Mouse (Mus musculus) embryo, embryonic 11 days (tissue): ENCODE results near the gene Lamtor1.

Source experiments
- DNase-seq: peaks from one replicate; pipeline ENCODE4 v3.0.0-alpha.2; 2015

The Lamtor1 gene

DNA sequence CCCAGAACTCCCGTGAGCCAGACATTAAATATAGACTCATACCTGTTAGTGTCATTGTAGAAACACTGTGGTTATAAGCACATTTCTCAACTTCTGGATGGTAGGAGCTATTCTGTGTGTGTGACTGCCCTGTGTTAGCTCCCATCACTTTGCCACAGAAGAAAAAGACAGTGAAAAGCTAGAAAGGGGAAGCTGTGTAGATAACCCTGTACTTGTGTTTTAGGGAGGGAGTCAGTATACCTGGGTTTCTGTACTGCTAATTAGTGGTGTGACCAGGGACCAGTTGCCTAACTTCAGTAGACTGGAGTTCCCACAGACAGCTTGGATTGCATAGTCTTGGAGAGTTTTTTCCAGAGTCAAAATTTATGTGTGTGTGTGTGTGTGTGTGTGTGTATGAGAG, 50.8 kb downstream of the Lamtor1 start:
- DNase-seq, result no peak

DNA sequence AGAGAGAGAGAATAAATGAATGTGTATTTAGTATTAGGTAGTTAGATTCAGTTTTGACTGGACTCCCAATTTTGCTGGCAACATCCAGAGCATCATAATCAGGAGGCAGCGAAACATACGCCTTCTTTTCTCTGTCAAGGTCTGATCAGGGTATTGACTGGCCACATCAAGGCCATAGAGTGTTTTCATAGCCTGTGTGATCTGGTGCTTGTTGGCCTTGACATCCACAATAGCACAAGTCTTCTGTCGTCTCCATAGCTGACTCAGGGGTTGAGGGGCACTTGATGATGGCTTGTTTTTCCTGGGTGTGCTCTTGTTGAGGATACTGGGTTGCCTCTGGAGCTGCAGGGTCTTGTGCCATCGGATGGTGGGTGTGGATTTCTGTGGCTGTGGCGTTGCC, 51.2 kb downstream of the Lamtor1 start:
- no peak for DNase-seq

DNA sequence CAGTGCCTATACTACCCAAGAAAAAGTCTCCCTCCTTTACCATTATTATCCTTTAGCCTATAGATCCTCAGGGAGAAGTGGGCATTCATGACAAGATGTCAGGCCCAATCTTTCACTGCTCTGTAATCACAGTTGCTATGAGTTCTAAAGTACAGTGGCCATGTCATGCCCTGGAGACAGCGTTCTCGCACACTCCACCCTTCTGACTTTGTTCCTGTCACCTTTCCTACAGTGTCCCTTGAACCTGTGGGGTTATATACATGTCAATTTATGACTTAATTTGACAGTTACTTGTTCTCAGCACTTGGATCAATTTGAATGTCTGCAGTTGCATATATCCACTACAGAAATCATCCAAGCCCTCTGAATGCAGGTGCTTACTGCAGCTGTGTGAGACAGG, 57.1 kb downstream of the Lamtor1 start:
- DNase-seq, result no peak

DNA sequence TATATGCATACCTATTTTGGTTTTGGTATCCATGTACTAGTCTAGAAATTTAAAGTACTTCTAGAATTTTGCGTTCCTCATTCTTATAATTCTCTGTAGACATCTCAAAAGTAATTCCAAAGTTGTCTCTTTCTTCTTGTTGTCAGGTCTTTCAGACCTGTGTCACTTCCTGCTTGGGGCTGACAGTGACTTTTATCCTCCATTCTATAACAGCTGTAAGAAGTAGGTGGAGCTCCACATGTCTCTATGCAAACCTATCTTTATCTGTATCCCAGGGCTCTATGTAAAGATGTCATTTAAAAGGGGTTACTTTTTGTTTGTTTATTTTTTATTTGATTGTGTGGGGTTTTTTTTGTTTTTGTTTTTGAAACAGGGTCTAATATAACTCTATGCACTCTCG, 57.9 kb downstream of the Lamtor1 start:
- DNase-seq, result no peak

DNA sequence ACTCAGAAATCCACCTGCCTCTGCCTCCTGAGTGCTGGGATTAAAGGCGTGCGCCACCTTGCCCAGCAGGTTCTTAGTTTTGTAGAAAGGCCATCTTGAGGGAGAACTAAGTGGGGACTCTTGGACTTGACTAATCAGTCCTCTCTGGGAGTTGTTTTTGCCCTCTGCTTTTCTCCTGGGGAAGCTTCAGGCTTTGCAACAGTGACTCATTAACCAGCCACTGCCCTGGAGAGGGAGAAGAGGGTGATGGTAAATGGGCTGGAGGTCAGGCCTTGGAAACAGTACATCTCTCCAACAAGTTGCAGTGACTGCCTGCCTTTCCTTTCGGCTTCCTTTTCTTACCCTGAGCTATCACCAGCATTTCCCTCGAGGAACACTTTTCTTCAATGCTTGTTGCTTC, 58.8 kb downstream of the Lamtor1 start:
- DNase-seq, result no peak

DNA sequence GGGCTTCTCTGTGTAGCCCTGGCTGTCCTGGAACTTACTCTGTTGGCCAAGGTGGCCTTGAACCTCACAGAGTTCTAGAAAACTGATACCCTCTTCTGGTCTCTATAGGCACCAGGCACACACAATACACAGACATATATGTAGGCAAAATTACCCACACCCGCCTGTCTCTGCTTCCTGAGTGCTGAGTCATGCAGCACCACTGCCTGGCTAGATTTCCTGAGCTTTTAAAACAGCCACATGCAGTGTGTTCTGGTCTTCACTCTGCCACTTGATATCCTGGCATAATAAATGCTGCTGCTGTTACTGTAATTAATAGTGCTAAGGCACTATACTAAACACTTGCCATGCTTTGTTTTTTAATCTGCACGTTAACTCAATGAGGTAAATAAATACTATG, 59.9 kb downstream of the Lamtor1 start:
- no peak for DNase-seq

DNA sequence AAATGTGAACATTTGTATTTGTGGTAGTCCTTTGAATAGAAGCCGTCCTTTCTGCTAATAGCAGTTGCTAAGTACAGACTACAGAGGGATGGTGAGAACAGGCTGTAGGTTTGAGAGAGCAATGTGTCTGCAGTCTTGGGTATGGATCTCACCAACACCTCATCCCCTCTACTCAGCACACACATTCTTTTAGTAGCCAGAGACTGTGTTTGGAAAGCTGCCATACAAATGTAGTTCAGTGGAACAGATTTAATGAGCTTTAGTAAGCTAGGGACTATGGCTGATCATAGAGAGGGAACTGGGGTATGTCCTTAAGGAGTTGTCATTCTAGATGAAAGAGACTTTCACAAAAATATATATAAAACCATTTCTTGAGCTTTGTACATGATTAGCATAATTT, 61.6 kb downstream of the Lamtor1 start:
- DNase-seq, result no peak

DNA sequence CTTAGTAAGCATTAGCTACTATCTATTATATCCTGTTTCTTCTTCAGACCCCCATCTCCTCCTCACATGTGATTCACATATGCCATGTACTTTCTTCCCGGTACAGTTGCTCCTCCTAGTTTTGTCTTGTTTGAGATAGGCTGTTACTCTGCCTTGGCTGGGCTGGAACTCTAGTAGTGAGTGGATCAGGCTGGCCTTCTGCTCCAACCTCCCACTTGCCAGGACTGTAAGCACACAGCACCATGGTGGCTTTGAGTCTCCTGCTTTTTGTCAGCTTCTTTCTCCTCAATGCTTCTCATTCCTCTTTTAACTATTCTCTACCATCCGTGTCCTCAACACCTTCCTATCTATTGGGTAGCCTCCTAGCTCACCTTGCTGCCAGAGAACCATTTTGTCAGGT, 63.0 kb downstream of the Lamtor1 start:
- DNase-seq, result no peak

DNA sequence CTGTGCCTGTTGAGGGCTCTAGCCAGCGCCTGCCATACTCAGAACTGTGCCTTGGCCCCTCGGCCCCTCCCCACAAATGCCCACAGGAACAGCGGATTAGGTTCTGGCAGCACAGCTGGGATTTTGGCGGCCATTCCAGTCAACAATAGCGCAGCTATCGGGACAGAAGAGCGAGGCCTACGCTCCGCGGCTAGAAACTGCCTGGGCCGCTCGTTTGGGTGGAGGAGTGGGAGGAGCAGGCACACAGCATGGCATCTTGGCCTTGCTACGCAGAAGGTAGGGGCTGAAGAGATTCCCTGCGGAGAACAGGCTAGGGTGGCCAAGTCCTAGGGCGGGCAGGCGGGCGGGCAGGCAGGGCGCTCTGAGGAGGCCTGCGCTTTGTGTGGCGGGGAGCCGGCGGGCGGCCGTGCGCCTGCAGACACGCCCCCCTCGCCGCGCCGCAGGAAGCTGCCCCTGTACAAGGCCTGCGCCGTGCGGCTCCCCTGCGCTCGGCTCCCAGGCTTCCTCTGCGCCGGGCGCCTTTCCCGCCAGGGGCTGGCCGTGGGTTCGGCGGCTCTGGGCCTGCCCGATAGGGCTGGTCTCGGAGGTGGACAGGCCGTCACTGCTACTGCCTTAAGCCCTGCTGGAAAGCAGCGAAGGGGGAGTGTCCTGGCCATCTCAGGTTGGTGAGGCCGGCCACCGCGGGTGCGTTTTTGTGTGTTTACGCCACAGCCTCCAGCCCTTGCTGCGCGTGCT, 64.2 kb downstream of the Lamtor1 start:
- peak; percentile 92 for DNase-seq

DNA sequence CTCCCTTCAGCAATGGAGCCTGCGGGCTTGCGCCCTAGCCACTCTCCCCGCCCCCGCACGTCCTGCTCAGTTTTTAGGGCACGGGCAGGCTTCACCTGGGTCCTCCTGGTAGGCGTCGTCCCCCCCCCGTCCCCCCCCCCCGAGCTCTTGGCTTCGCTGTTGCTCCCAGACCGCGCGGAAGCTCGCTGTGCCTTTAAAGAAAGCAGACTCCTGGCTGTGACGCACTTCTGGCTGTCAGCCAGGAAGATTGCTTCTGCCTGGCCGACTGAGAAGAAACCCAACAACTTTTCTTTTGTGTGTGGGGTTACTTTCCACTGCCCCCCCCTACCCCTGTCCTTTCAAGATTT, 64.7 kb downstream of the Lamtor1 start:
- peak; percentile 90 for DNase-seq

DNA sequence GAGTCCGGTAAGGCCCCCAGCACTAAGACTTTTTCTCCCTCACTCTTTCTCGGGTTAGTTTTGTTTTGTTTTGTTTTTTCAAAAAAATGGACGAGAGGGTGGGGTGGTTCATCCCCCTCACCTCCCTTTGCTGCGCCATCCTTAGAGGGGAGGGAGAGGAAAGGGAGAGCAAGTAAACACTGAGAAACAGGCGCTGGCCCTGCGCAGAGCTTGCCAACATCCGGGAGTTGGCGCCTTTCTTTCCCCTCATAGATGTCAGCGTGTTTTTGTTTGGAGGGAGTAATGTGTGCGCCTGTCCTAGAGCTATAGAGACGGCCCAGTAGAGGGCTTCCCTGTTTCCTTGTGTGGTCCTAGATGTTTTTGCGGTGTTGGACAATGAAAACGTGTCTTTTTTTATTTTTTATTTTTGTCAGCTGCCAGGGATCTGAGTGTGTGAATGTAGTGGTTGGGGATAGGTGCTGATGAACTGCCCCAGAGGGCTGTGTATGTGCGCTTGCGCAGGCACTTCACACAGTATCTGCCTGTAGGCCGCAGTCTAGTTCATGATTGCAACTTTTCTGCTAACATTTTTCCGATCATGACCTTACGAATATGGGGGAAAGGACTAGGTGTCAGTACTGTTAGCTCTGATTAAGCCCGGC, 65.2 kb downstream of the Lamtor1 start:
- peak; percentile 83 for DNase-seq

DNA sequence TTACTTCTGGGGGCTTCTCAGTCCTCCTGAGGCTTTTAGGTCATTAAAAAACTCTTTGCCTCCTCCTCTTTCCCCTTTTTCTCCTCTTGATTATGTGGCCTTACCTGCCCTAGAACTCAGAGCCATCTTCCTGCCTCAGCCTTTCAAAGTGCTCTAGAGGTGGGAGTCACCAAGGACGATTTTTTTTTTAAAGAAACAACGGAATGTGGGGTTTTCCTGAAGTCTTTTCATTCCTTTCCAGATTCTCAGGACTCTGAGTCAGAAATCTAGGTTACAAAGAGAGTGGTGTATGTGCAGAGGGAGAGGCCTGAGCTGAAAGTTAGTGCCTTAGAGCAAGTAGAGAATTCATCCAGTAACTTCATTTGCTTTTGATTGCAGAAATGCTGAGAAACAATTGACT, 66.0 kb downstream of the Lamtor1 start:
- no peak for DNase-seq

DNA sequence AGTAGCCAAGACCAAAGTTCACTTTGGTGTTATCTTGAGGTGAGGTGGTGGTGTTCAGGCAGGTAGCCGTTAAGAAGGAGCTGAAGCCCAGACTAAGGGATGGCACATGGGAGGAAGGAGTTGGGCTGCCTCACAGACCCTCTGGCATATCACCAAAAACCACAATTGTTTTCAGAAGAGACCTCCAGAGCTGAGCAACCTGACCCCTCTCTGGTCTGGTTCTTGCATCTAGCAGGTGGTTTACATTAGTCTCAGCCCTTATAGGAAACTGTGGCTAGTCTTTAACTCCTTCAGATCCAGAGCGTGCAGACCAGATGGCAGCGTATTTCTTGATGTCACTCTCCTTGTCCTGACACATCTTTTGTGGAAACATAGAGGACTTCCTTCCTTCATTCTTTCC, 68.0 kb downstream of the Lamtor1 start:
- DNase-seq, result peak; percentile 68

DNA sequence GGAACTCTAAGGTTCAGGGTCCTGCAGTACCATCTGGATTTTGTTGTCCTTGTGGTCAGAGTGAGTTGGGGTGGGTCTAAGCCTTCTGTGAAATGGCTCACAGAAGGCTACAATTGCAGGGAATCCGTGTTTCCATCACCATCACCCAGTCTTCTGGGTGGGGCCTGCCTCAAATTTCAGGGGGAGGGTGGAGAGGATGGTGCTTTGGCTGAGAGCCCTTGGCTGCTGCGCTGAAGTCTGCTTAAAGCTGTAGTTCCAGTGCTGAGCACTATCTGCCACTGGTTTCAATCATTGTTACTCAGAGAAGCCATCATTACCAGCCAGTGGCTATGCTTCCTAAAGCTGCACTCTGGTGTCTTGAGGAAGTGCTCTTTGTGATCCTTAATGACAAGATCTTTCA, 68.8 kb downstream of the Lamtor1 start:
- DNase-seq, result peak; percentile 8
